8 mouse cellular contexts compared by ENCODE assay signal in the genomic region with DNA sequence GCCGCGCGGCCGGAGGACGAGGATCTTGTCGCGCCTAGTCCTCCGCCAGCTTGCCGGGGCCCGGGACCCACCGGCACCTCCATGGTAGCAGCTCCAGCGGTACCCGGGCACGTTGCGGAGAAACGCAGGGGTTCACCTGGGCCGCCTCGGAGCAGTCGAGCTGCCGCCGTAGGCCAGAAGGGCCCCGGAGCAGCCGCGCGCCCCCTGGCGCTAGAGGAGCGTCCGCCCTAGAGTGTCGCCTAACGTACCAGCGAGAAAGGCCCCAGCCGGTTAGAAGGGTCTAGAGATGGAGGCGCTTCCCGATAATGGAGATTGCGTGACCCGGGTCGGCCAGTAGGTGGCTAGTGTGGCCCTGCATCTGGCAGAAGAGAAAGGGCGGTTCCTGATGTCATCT. TPM values are rescaled to one million over a fixed set of nuclear protein-coding genes. Genes with fewer than 3 reads are reported as not detected.
A peak's percentile ranks its signal among the peaks of the same experiment; 100 is the strongest.
DNase-seq lines count a peak whose midpoint lies in the region; ATAC-seq and TF ChIP-seq lines count a peak whose summit lies in the region.

A gene (minus strand): TSS at position 184 of the 394 bp plus-strand sequence.

- H3K27me3 ChIP-seq in ES-Bruce4 (ENCODE audit: control insufficient read depth, insufficient read depth, low read length, poor library complexity, severe bottlenecking), result no peaks in the 10 kb centered on the region
- no peaks in the 10 kb centered on the region for H3K27me3 ChIP-seq in forebrain, embryonic 14.5 days (replicated peaks; ENCODE audit: control insufficient read depth, insufficient read depth, low read length)
- H3K27me3 ChIP-seq in neural tube, embryonic 15.5 days (replicated peaks), result no peaks in the 10 kb centered on the region

- intact Hi-C loops in heart, postnatal 14 days (cut with DNase I), result loop anchor here (2.0 to 5.0 kb wide), 2 partner anchors 14 to 39 kb away; no protein-coding TSS in a partner anchor

- no peaks in the 10 kb centered on the region for H3K4me1 ChIP-seq in ES-Bruce4 (ENCODE audit: control insufficient read depth, insufficient read depth, low read length)
- peaks cover 11% of the 10 kb centered on the region for H3K4me1 ChIP-seq in forebrain, embryonic 14.5 days (ENCODE audit: control insufficient read depth, insufficient read depth, low read length)
- H3K4me1 ChIP-seq in neural tube, embryonic 15.5 days, result peaks cover 24% of the 10 kb centered on the region

- H3K4me2 ChIP-seq in forebrain, embryonic 14.5 days (ENCODE audit: low read length), result peak within 1 kb of the TSS; percentile 73
- peak within 1 kb of the TSS; percentile 77 for H3K4me2 ChIP-seq in neural tube, embryonic 15.5 days

- TF ChIP-seq POLR2A in ES-Bruce4 (IDR thresholded peaks at IDR 0.05; ENCODE audit: insufficient read depth, low read length), result no peak

- TF ChIP-seq CTCF in ES-Bruce4 (IDR thresholded peaks at IDR 0.05; ENCODE audit: low read depth, low read length), result peak; percentile 58

- 0% methylated on average over 35 of the region's 38 CpGs for WGBS in forebrain, embryonic 14.5 days
- under 1% methylated on average over 38 of the region's 38 CpGs for WGBS in neural tube, embryonic 15.5 days

- no peaks in the 10 kb centered on the region for H3K36me3 ChIP-seq in ES-Bruce4 (ENCODE audit: control insufficient read depth, insufficient read depth, low read length, poor library complexity, severe bottlenecking)
- H3K36me3 ChIP-seq in forebrain, embryonic 14.5 days (ENCODE audit: control insufficient read depth, insufficient read depth, low read length), result no peaks in the 10 kb centered on the region
- H3K36me3 ChIP-seq in neural tube, embryonic 15.5 days, result peaks cover 3% of the 10 kb centered on the region

- ATAC-seq in cerebellum, adult (ENCODE audit: insufficient number of reproducible peaks, low FRiP score, low TSS enrichment), result peak; percentile 95
- peak; percentile 99 for ATAC-seq in forebrain, embryonic 14.5 days
- peak; percentile 98 for ATAC-seq in neural tube, embryonic 15.5 days (ENCODE audit: low FRiP score)

- peak within 1 kb of the TSS; percentile 96 for H3K9ac ChIP-seq in ES-Bruce4 (ENCODE audit: low read depth, poor library complexity, severe bottlenecking)
- H3K9ac ChIP-seq in forebrain, embryonic 14.5 days (ENCODE audit: low read length), result peak within 1 kb of the TSS; percentile 97
- H3K9ac ChIP-seq in neural tube, embryonic 15.5 days (replicated peaks), result peak within 1 kb of the TSS; percentile 100

- peak within 1 kb of the TSS; percentile 97 for H3K4me3 ChIP-seq in ES-Bruce4 (ENCODE audit: low read depth, low read length)
- H3K4me3 ChIP-seq in forebrain, embryonic 14.5 days (ENCODE audit: low read depth, low read length), result peak within 1 kb of the TSS; percentile 92
- H3K4me3 ChIP-seq in neural tube, embryonic 15.5 days (replicated peaks), result peak within 1 kb of the TSS; percentile 97

- H3K27ac ChIP-seq in ES-Bruce4 (ENCODE audit: insufficient read depth, low read length), result peak within 1 kb of the TSS; percentile 89
- peak within 1 kb of the TSS; percentile 98 for H3K27ac ChIP-seq in forebrain, embryonic 14.5 days (ENCODE audit: low read depth, low read length)
- H3K27ac ChIP-seq in neural tube, embryonic 15.5 days (replicated peaks), result peak within 1 kb of the TSS; percentile 99

- peak; percentile 98 for DNase-seq in forebrain, embryonic 14.5 days (ENCODE audit: low spot score)
- peak; percentile 96 to 97 for DNase-seq in heart, postnatal 14 days
- DNase-seq in layer of hippocampus, adult 11-12 months (ENCODE audit: low spot score), result peak; percentile 97
- peak; percentile 98 for DNase-seq in lung, adult 18-20 months
- DNase-seq in testis, postnatal 14 days (ENCODE audit: low spot score), result peak; percentile 94

- no peaks in the 10 kb centered on the region for H3K9me3 ChIP-seq in ES-Bruce4 (replicated peaks; ENCODE audit: control insufficient read depth, insufficient read depth, low read length, poor library complexity, severe bottlenecking)
- H3K9me3 ChIP-seq in forebrain, embryonic 14.5 days (replicated peaks; ENCODE audit: control insufficient read depth, low read length), result no peaks in the 10 kb centered on the region
- H3K9me3 ChIP-seq in neural tube, embryonic 15.5 days (replicated peaks), result no peaks in the 10 kb centered on the region

- TF ChIP-seq EP300 in ES-Bruce4 (IDR thresholded peaks at IDR 0.05; ENCODE audit: insufficient read depth, low read depth, low read length), result no peak

RNA-seq across cellular contexts. Expression of the gene that starts here (rescaled TPM):
- polyA plus RNA-seq in ES-Bruce4 (2011; ENCODE audit: insufficient read depth, insufficient read length, low read depth, missing spikeins), result 9.1 and 10.0 TPM in 2 replicates
- polyA plus RNA-seq in forebrain, embryonic 14.5 days (2014; fragmentation: Nextera tagmentation; extraction: Ambion mirVana), result 39.0 and 49.2 TPM in 2 replicates
- 10 to 100 TPM in 1 of 2 experiments, 1 to 10 TPM in 1; 9.7 to 10.1 TPM for total RNA-seq in heart, postnatal 14 days (2021)
- polyA plus RNA-seq in neural tube, embryonic 15.5 days (2015; fragmentation: Nextera tagmentation; extraction: Ambion mirVana), result 77.2 and 91.0 TPM in 2 replicates

Comparison
In these comparisons a context has a peak if more than half of its experiments do, and no peak if none do; other contexts are left out.
1. Peak in every context shown above with its lines: DNase-seq, ATAC-seq, H3K4me3 ChIP-seq and H3K27ac ChIP-seq.